Mouse (Mus musculus): Measurements from ENCODE around the gene Fuca1. TPM values are rescaled to one million over a fixed set of nuclear protein-coding genes. Genes with fewer than 3 reads are reported as not detected.

Fuca1 gene
- polyA plus RNA-seq, 1 experiment, result 172 TPM

- Histone ChIP-seq H3K4me3 (replicated peaks; ENCODE audit: control insufficient read depth, low read depth, low read length) (no peak overlapping the region), H3K4me1 (ENCODE audit: control insufficient read depth, insufficient read depth, low read length) (peaks cover 1% of the 10 kb centered on the region), H3K27ac (ENCODE audit: control insufficient read depth, insufficient read depth, low read depth, low read length, poor library complexity) (peak overlapping the region; percentile 39)
- no peak for TF ChIP-seq CTCF (IDR thresholded peaks at IDR 0.05; ENCODE audit: control insufficient read depth, insufficient read depth, low read length)
- TF ChIP-seq POLR2A (IDR thresholded peaks at IDR 0.05; ENCODE audit: borderline replicate concordance, control insufficient read depth, low read depth, low read length), result no peak
- WGBS, result 60% methylated on average over 5 of the region's 5 CpGs
Observed at GRCm38 (mm10) chr4:135985193-135985592, 64.7 kb downstream of the Fuca1 start.

DNA sequence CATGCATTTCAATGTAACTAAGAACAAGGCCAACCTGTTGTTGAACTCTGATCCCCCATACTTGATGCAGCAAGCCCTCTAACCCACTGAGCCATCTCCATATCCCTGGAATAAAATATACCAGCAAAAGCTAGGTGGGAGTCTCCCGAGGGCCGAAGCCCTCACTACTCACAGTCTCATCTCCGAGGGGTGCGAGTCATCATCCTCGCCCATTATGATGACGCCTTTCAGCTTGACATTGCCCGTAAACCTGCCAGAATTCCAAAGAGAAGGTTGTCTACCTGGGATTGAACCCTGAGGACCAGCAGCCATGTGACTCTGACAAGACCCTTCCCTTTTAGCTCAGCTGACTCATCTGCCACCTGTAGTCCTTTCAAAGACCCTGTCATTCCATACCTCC, 65.2 kb downstream of the Fuca1 start:
- Histone ChIP-seq H3K4me1 (ENCODE audit: control insufficient read depth, insufficient read depth, low read length) (peaks cover under 1% of the 10 kb centered on the region), H3K4me3 (replicated peaks; ENCODE audit: control insufficient read depth, low read depth, low read length) (peak overlapping the region; percentile 84)

GRCm38 (mm10) chr4:135986301-135986942, 65.9 kb downstream of the Fuca1 start:
- Histone ChIP-seq H3K4me1 (ENCODE audit: control insufficient read depth, insufficient read depth, low read length) (no peaks in the 10 kb centered on the region; the same call in 1 of the 2 replicates), H3K27ac (ENCODE audit: control insufficient read depth, insufficient read depth, low read depth, low read length, poor library complexity) (peak overlapping the region; percentile 90), H3K4me3 (replicated peaks; ENCODE audit: control insufficient read depth, low read depth, low read length) (peak overlapping the region; percentile 84)
- TF ChIP-seq POLR2A (IDR thresholded peaks at IDR 0.05; ENCODE audit: borderline replicate concordance, control insufficient read depth, low read depth, low read length), result no peak
- TF ChIP-seq CTCF (IDR thresholded peaks at IDR 0.05; ENCODE audit: control insufficient read depth, insufficient read depth, low read length), result no peak
- 10% methylated on average over 23 of the region's 23 CpGs for WGBS

More for the DNA sequence above, 65.2 kb downstream of the Fuca1 start:
- H3K27ac ChIP-seq (ENCODE audit: control insufficient read depth, insufficient read depth, low read depth, low read length, poor library complexity), result peak overlapping the region; percentile 2; the same call in 1 of the 2 replicates
- no peak for TF ChIP-seq CTCF (IDR thresholded peaks at IDR 0.05; ENCODE audit: control insufficient read depth, insufficient read depth, low read length)
- TF ChIP-seq POLR2A (IDR thresholded peaks at IDR 0.05; ENCODE audit: borderline replicate concordance, control insufficient read depth, low read depth, low read length), result no peak
- 92% methylated on average over 7 of the region's 7 CpGs for WGBS

DNA sequence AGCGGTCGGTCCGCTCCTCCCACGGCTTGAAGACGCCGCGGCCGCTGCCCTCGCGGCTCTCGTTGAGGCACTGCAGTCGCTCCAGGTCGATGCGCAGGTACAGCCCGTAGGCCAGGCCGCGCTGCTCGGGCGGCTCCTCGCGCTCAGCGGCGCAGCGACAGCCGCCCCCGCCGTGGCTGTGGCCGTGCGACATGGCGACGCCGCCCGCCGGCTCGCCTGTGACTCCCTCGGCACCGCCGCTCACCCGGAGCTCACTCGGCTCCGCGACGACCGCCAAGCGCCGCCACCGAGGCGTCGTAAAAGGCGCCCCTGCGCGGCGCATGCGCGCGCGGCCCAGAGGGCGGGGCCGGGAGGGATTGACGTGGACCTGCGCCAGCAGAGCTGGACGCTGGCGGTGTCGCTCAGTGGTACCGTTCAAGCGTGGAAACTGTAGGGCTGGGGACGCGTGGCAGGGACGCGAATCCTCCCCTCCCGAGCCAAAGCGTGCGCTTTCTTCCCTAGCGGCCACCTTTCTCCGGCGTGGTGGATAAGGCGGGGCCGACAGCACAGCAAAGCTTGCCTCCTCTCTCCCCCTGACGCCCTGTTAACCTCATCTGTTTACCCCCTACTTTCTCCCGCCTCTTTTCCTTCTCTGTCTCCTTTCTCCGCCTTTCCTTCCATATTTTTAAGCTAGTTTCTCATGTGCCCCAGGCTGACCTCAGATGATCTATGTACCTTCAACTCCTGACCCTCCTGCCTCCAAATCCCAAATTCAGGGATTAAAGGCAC, 66.6 kb downstream of the Fuca1 start, which contains the start of gene Pithd1:
Pithd1 (minus strand) TSS at position 322 of the 768 bp plus-strand sequence.
- peak within 1 kb of the TSS; percentile 84 for H3K4me3 ChIP-seq (replicated peaks; ENCODE audit: control insufficient read depth, low read depth, low read length)
- H3K27ac ChIP-seq (ENCODE audit: control insufficient read depth, insufficient read depth, low read depth, low read length, poor library complexity), result peak within 1 kb of the TSS; percentile 90
- TF ChIP-seq CTCF (IDR thresholded peaks at IDR 0.05; ENCODE audit: control insufficient read depth, insufficient read depth, low read length), result no peak
- peak; percentile 98; the same call in 1 of the 2 replicates for TF ChIP-seq POLR2A (IDR thresholded peaks at IDR 0.05; ENCODE audit: borderline replicate concordance, control insufficient read depth, low read depth, low read length)
- under 1% methylated on average over 79 of the region's 81 CpGs for WGBS
- no peaks in the 10 kb centered on the region; the same call in 1 of the 2 replicates for H3K4me1 ChIP-seq (ENCODE audit: control insufficient read depth, insufficient read depth, low read length)

GRCm38 (mm10) chr4:135987714-135988113, 67.2 kb downstream of the Fuca1 start:
- TF ChIP-seq POLR2A (IDR thresholded peaks at IDR 0.05; ENCODE audit: borderline replicate concordance, control insufficient read depth, low read depth, low read length) (no peak), CTCF (IDR thresholded peaks at IDR 0.05; ENCODE audit: control insufficient read depth, insufficient read depth, low read length) (no peak)
- no peak overlapping the region for H3K4me3 ChIP-seq (replicated peaks; ENCODE audit: control insufficient read depth, low read depth, low read length)
- H3K27ac ChIP-seq (ENCODE audit: control insufficient read depth, insufficient read depth, low read depth, low read length, poor library complexity), result no peak overlapping the region
- 74% methylated on average over 9 of the region's 9 CpGs for WGBS
- H3K4me1 ChIP-seq (ENCODE audit: control insufficient read depth, insufficient read depth, low read length), result no peaks in the 10 kb centered on the region; the same call in 1 of the 2 replicates

Other genes starting within 250 kb of the Fuca1 start
- 3.2 and 7.3 TPM in 2 replicates for gene Ifnlr1, start 234.4 kb upstream of the Fuca1 start, polyA plus RNA-seq (2011; ENCODE audit: insufficient read depth, insufficient read length, low replicate concordance, missing spikeins)
- not detected in 2 replicates for gene Il22ra1, start 192.6 kb upstream of the Fuca1 start, polyA plus RNA-seq (2011; ENCODE audit: insufficient read depth, insufficient read length, low replicate concordance, missing spikeins)
- gene Myom3, start 161.0 kb upstream of the Fuca1 start, polyA plus RNA-seq (2011; ENCODE audit: insufficient read depth, insufficient read length, low replicate concordance, missing spikeins), result not detected in 2 replicates
- gene Srsf10, start 65.0 kb upstream of the Fuca1 start, polyA plus RNA-seq (2011; ENCODE audit: insufficient read depth, insufficient read length, low replicate concordance, missing spikeins), result 221 and 300 TPM in 2 replicates
- gene Pnrc2, start 46.9 kb upstream of the Fuca1 start, polyA plus RNA-seq (2011; ENCODE audit: insufficient read depth, insufficient read length, low replicate concordance, missing spikeins), result 37.3 and 38.3 TPM in 2 replicates
- gene Cnr2, start 25.3 kb upstream of the Fuca1 start, polyA plus RNA-seq (2011; ENCODE audit: insufficient read depth, insufficient read length, low replicate concordance, missing spikeins), result 4.6 and 12.2 TPM in 2 replicates
- gene Hmgcl, start 25.7 kb downstream of the Fuca1 start, polyA plus RNA-seq (2011; ENCODE audit: insufficient read depth, insufficient read length, low replicate concordance, missing spikeins), result 39.0 and 65.5 TPM in 2 replicates
- 4.7 and 11.0 TPM in 2 replicates for gene Gale, start 43.0 kb downstream of the Fuca1 start, polyA plus RNA-seq (2011; ENCODE audit: insufficient read depth, insufficient read length, low replicate concordance, missing spikeins)
- 34.8 and 42.1 TPM in 2 replicates for gene Lypla2, start 51.9 kb downstream of the Fuca1 start, polyA plus RNA-seq (2011; ENCODE audit: insufficient read depth, insufficient read length, low replicate concordance, missing spikeins)
- 48.2 and 49.8 TPM in 2 replicates for gene Pithd1, start 66.5 kb downstream of the Fuca1 start, polyA plus RNA-seq (2011; ENCODE audit: insufficient read depth, insufficient read length, low replicate concordance, missing spikeins)
- gene Eloa, start 101.0 kb downstream of the Fuca1 start, polyA plus RNA-seq (2011; ENCODE audit: insufficient read depth, insufficient read length, low replicate concordance, missing spikeins), result 16.8 and 22.9 TPM in 2 replicates
- 682 and 1,270 TPM in 2 replicates for gene Rpl11, start 132.7 kb downstream of the Fuca1 start, polyA plus RNA-seq (2011; ENCODE audit: insufficient read depth, insufficient read length, low replicate concordance, missing spikeins)
- gene Id3, start 222.8 kb downstream of the Fuca1 start, polyA plus RNA-seq (2011; ENCODE audit: insufficient read depth, insufficient read length, low replicate concordance, missing spikeins), result 14.5 and 33.8 TPM in 2 replicates

All from bone marrow, adult 2 months (tissue).